Mouse (Mus musculus) heart, postnatal 0 days (tissue): ENCODE data around the gene Mb. TPM values are rescaled to one million over a fixed set of nuclear protein-coding genes. Genes with fewer than 3 reads are reported as not detected.

Source experiments
- ATAC-seq: fragments of 200-750 bp; cut with Nextera tagmentation; 2 replicates; pipeline ENCODE4 v1.8.0; 2017; ENCODE audit warnings: low read depth, moderate number of reproducible peaks, moderate library complexity; ENCODE audit not compliant: insufficient read depth
- DNase-seq: peaks from one replicate; pipeline ENCODE4 v3.0.0-alpha.2; 2016; ENCODE audit warnings: low spot score
- H3K27ac ChIP-seq: fragments of 300-500 bp; sonication (generic); 2 replicates; pipeline ENCODE4 v1.5.1; 2014; ENCODE audit warnings: low read depth, mild to moderate bottlenecking
- H3K27me3 ChIP-seq: fragments of 300-500 bp; sonication (generic); 2 replicates; pipeline ENCODE4 v1.6.1; 2014; ENCODE audit warnings: low read length, mixed read lengths; ENCODE audit not compliant: control insufficient read depth, insufficient read depth
- H3K36me3 ChIP-seq: fragments of 300-500 bp; sonication (generic); replicated peaks from 2 replicates; pipeline ENCODE4 v1.6.1; 2014; ENCODE audit warnings: low read length, mixed read lengths; ENCODE audit not compliant: control insufficient read depth, insufficient read depth
- H3K4me1 ChIP-seq: fragments of 300-500 bp; sonication (generic); 2 replicates; pipeline ENCODE4 v1.6.1; 2014; ENCODE audit warnings: antibody characterized with exemption; ENCODE audit not compliant: control insufficient read depth, insufficient read depth
- H3K4me2 ChIP-seq: fragments of 300-500 bp; sonication (generic); 2 replicates; pipeline ENCODE4 v1.6.1; 2014; ENCODE audit warnings: low read depth, mild to moderate bottlenecking, low read length, moderate library complexity
- H3K4me3 ChIP-seq: fragments of 300-500 bp; sonication (generic); 2 replicates; pipeline ENCODE4 v1.5.1; 2014; ENCODE audit warnings: low read depth, low read length
- H3K9ac ChIP-seq: fragments of 300-500 bp; sonication (generic); replicated peaks from 2 replicates; pipeline ENCODE4 v1.6.1; 2014; ENCODE audit warnings: low read depth, low read length, mixed read lengths
- H3K9me3 ChIP-seq: fragments of 300-500 bp; sonication (generic); replicated peaks from 2 replicates; pipeline ENCODE4 v1.6.1; 2016; ENCODE audit warnings: low read length; ENCODE audit not compliant: control insufficient read depth
- CTCF ChIP-seq: IDR thresholded peaks from 2 replicates; pipeline ENCODE4 v1.5.1; 2016; ENCODE audit warnings: antibody characterized with exemption, control low read depth, low read depth
- EP300 ChIP-seq: IDR thresholded peaks from 2 replicates; pipeline ENCODE4 v1.6.1; 2016; ENCODE audit warnings: antibody characterized with exemption, low read depth
- WGBS: fragments of 180-500 bp; shearing (Covaris S2); extraction: QIAGEN DNeasy Blood & Tissue Kit; methylation state at CpG from one replicate; pipeline ENCODE4 v1.1.7; 2014; 5-methylcytosine and 5-hydroxymethylcytosine counted together
- polyA plus RNA-seq: library from polyadenylated mRNA; unstranded; fragments of >200 nt; fragmentation: Nextera tagmentation; extraction: Ambion mirVana; gene quantifications from 2 replicates; pipeline ENCODE4 v1.2.1, GENCODE M21; 2015
- total RNA-seq: library from RNA; depleted of rRNA; stranded (reverse); fragments of >200 nt; gene quantifications from 2 replicates; pipeline ENCODE4 v1.2.3, GENCODE M21; 2014; ENCODE audit warnings: low replicate concordance; rRNA removed

Mb gene
- 4,504 and 5,889 TPM in 2 replicates for total RNA-seq
- 3,958 and 4,151 TPM in 2 replicates for polyA plus RNA-seq

DNA sequence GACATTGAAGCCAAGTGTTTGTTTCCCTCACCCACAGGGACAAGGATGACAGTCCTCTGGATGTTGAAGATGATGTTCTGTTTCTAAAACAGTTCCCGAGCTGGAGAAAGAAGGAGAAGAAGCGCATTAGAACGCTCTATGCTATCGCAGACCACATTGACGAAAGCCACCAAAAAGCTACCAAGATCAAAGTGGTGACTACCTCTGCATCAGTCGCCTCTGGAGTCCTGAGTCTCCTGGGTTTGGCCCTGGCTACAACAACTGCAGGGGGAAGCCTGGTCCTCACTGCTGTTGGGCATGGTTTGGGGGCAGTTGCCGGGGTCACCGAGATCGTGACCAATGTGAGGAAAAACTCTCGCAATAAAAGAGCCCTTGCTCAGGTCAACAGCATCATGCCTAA is at the start of gene Mb:
Gene Mb (minus strand): TSS at position 101 of the 400 bp plus-strand sequence.
- H3K4me3 ChIP-seq, result no peak within 1 kb of the TSS
- no peaks in the 10 kb centered on the region for H3K9me3 ChIP-seq
- ATAC-seq (no peak), DNase-seq (no peak)
- no peaks in the 10 kb centered on the region for H3K27me3 ChIP-seq
- H3K27ac ChIP-seq, result no peak within 1 kb of the TSS
- no peak within 1 kb of the TSS for H3K4me2 ChIP-seq
- no peak within 1 kb of the TSS for H3K9ac ChIP-seq
- WGBS, result 91% methylated on average over 10 of the region's 10 CpGs
- no peaks in the 10 kb centered on the region for H3K36me3 ChIP-seq
- no peak for TF ChIP-seq CTCF
- TF ChIP-seq EP300, result no peak
- H3K4me1 ChIP-seq, result 0 out of 2 replicates have a peak, but pooled peaks cover under 1% of the 10 kb centered on the region

DNA sequence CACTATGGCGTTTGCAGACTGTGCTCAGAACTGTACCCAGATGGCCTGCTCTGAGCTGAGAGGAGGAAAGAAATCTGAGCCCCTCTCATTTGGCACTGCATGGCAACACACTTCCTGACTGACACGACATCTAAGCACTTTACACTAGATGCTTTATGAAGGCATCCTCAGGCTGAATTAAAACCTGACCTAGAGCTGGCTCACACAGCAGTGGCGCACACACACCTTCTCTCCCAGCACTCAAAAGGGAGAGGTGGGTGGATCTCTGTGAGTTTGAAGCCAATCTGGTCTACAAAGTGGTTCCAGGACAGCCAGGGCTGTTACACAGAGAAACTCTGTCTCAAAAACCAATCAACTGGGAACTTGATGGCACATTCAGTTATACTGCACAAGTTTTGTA is 49.3 kb upstream of the Mb start:
- TF ChIP-seq CTCF, result no peak
- TF ChIP-seq EP300, result no peak
- 75% methylated on average over 3 of the region's 3 CpGs for WGBS
- H3K27me3 ChIP-seq, result no peaks in the 10 kb centered on the region

DNA sequence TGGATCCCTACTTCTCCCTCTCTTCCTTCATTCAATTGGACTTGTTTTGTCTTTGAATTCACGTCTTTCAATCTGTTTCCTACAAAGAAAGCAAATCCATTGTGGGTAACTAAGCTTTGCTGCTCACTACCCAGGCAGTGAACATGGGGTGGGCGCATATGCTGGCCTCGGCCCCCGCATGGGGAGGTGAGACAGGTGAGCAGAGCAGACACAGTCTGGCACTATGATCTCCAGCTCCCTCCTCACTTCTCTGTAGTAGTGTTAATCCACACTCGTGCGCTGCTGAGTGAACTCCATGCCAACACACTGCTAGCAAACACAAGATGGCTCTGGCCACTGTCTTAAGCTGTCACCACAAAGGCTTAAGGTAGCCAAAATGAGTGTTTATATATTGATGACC is 46.9 kb upstream of the Mb start:
- Histone ChIP-seq H3K4me2 (no peak overlapping the region), H3K27me3 (no peaks in the 10 kb centered on the region), H3K27ac (no peak overlapping the region), H3K4me3 (no peak overlapping the region), H3K36me3 (peaks cover 83% of the 10 kb centered on the region), H3K9ac (no peak overlapping the region), H3K9me3 (no peaks in the 10 kb centered on the region), H3K4me1 (no peaks in the 10 kb centered on the region)
- ATAC-seq, result no peak
- WGBS, result 89% methylated on average over 6 of the region's 6 CpGs
- no peak for TF ChIP-seq CTCF
- no peak for TF ChIP-seq EP300
- DNase-seq, result no peak

More for the DNA sequence above, 49.3 kb upstream of the Mb start:
- Histone ChIP-seq H3K27ac (no peak overlapping the region), H3K4me3 (no peak overlapping the region), H3K9me3 (no peaks in the 10 kb centered on the region), H3K9ac (no peak overlapping the region), H3K36me3 (peaks cover 67% of the 10 kb centered on the region), H3K4me1 (no peaks in the 10 kb centered on the region), H3K4me2 (no peak overlapping the region)
- DNase-seq (no peak), ATAC-seq (no peak)

DNA sequence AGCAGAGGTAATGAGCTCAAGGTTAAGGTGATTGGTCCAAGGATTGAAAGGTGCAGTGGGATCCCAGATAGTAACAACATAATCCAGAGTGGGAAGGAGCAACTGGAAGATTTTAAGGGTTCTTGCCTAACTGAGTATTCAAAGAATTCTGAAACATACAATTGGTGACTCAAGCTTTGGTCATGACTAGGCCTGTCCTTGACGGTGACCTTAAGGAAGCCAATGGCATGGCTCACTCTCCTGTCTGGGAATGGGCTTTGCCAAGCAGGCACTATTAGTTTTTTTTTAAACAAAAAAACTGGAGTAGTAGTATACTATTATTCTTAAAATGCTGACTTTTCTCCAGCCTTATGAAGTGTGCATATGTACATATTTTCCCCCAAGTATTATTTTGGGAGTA is 44.7 kb upstream of the Mb start:
- H3K4me1 ChIP-seq, result no peaks in the 10 kb centered on the region
- no peak overlapping the region for H3K4me3 ChIP-seq
- H3K27ac ChIP-seq, result no peak overlapping the region
- TF ChIP-seq CTCF, result no peak
- no peak for TF ChIP-seq EP300
- H3K9ac ChIP-seq, result no peak overlapping the region
- WGBS, result 88% methylated on average over 1 of the region's 1 CpGs
- no peaks in the 10 kb centered on the region for H3K9me3 ChIP-seq
- peaks cover 84% of the 10 kb centered on the region for H3K36me3 ChIP-seq
- no peaks in the 10 kb centered on the region for H3K27me3 ChIP-seq
- no peak overlapping the region for H3K4me2 ChIP-seq
- ATAC-seq (no peak), DNase-seq (no peak)

DNA sequence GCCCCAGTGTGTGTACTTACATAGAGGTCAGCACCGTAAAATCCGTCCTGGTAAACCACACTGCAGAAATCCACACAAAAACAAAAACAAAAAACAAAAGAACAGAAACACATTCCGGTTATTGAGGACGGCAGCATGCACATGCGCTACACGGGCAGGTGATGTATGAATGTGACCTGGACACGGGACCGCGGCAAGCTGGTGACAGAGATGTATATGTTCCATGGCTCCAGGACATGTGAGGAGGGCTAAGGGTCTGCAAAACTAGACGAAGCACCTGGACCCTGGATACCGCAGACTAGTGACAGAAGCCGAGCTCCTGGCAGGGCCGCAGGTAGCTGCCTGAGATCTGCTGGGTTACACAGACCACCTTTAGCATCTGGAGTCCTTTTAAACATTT is 44.0 kb upstream of the Mb start:
- ATAC-seq, result no peak
- no peak overlapping the region for H3K4me3 ChIP-seq
- H3K4me2 ChIP-seq, result no peak overlapping the region
- H3K9ac ChIP-seq, result no peak overlapping the region
- no peaks in the 10 kb centered on the region for H3K27me3 ChIP-seq
- no peak overlapping the region for H3K27ac ChIP-seq
- peaks cover 79% of the 10 kb centered on the region for H3K36me3 ChIP-seq
- no peaks in the 10 kb centered on the region for H3K9me3 ChIP-seq
- TF ChIP-seq CTCF (no peak), EP300 (no peak)
- DNase-seq, result no peak
- WGBS, result 95% methylated on average over 13 of the region's 13 CpGs
- no peaks in the 10 kb centered on the region for H3K4me1 ChIP-seq

DNA sequence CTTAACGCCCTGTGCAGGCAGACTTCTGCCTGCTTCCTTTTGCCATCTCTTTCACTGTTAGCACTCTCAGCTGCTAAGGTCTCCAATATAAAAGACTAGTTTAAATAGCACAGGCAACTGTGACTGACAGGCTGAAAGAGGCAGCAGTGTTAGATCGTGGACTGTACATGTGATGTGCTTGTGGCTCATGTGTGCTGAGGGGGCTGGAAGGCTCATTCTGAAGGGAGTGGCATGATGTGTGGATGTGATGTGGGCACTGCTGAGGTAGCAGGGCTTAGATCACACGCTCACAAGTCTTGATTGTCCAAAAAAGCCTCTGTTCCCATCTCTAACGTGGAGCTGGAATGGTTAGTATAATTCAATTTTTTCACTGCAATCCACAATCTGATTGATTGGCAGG is 40.9 kb upstream of the Mb start:
- Histone ChIP-seq H3K9me3 (no peaks in the 10 kb centered on the region), H3K27me3 (no peaks in the 10 kb centered on the region), H3K4me1 (0 out of 2 replicates have a peak, but pooled peaks cover 6% of the 10 kb centered on the region), H3K27ac (no peak overlapping the region), H3K36me3 (peaks cover 65% of the 10 kb centered on the region), H3K4me2 (no peak overlapping the region), H3K4me3 (no peak overlapping the region), H3K9ac (no peak overlapping the region)
- TF ChIP-seq CTCF, result no peak
- TF ChIP-seq EP300, result no peak
- 69% methylated on average over 4 of the region's 4 CpGs for WGBS
- DNase-seq, result no peak
- no peak for ATAC-seq
